In genomic region chr2:75112751-75113150, GRCm38 (mm10) we compare ENCODE assay signal across 18 mouse cellular contexts.
DNase-seq lines count a peak whose midpoint lies in the region; ATAC-seq and TF ChIP-seq lines count a peak whose summit lies in the region.
"Had no signal": no experiment of that assay in that cellular context is flagged by ENCODE, and none has a peak within 500 bp of the region (broad histone marks: within the 10 kb centered on the region; RNA-seq: fewer than 3 reads in every experiment).

No protein-coding gene starts in this region.

- no peak overlapping the region for H3K27ac ChIP-seq in heart, adult 2 months
- no peak overlapping the region for H3K27ac ChIP-seq in heart, embryonic 12.5 days (ENCODE audit: poor library complexity, severe bottlenecking)
- H3K27ac ChIP-seq in midbrain, embryonic 15.5 days: no peak overlapping the region
- H3K27ac ChIP-seq: embryonic facial prominence, embryonic 13.5 days; macrophage; midbrain, embryonic 12.5 days had no signal

- TF ChIP-seq EP300 in heart, adult 2 months (IDR thresholded peaks at IDR 0.05; ENCODE audit: insufficient read depth, low read depth, low read length): no peak

- H3K36me3 ChIP-seq in heart, adult 2 months (ENCODE audit: control insufficient read depth, insufficient read depth, low read length): no peaks in the 10 kb centered on the region
- H3K36me3 ChIP-seq in heart, embryonic 12.5 days: no peaks in the 10 kb centered on the region
- H3K36me3 ChIP-seq in midbrain, embryonic 15.5 days (replicated peaks): no peaks in the 10 kb centered on the region
- H3K36me3 ChIP-seq: embryonic facial prominence, embryonic 13.5 days; midbrain, embryonic 12.5 days had no signal

- no peaks in the 10 kb centered on the region for H3K4me1 ChIP-seq in heart, adult 2 months (ENCODE audit: control insufficient read depth, insufficient read depth, low read length)
- peaks cover 4% of the 10 kb centered on the region for H3K4me1 ChIP-seq in heart, embryonic 12.5 days (replicated peaks)
- peaks cover 3% of the 10 kb centered on the region; the same call in 1 of the 2 replicates for H3K4me1 ChIP-seq in midbrain, embryonic 15.5 days
- H3K4me1 ChIP-seq: midbrain, embryonic 12.5 days had no signal

- TF ChIP-seq CTCF in heart, adult 2 months (IDR thresholded peaks at IDR 0.05): no peak

- H3K27me3 ChIP-seq in heart, adult 2 months (ENCODE audit: control insufficient read depth, insufficient read depth, low read length): no peaks in the 10 kb centered on the region
- 0 out of 2 replicates have a peak, but pooled peaks cover 4% of the 10 kb centered on the region for H3K27me3 ChIP-seq in heart, embryonic 12.5 days (replicated peaks)
- no peaks in the 10 kb centered on the region for H3K27me3 ChIP-seq in midbrain, embryonic 15.5 days (replicated peaks)
- H3K27me3 ChIP-seq: embryonic facial prominence, embryonic 13.5 days; midbrain, embryonic 12.5 days had no signal

- H3K9ac ChIP-seq in heart, adult 2 months (ENCODE audit: low read depth, low read length): no peak overlapping the region
- H3K9ac ChIP-seq in heart, embryonic 12.5 days: no peak overlapping the region
- no peak overlapping the region for H3K9ac ChIP-seq in midbrain, embryonic 15.5 days
- H3K9ac ChIP-seq: embryonic facial prominence, embryonic 13.5 days; midbrain, embryonic 12.5 days had no signal

- no peak for ATAC-seq in heart, embryonic 12.5 days (ENCODE audit: insufficient number of reproducible peaks, low FRiP score)
- ATAC-seq in midbrain, embryonic 15.5 days (replicated peaks): no peak
- no peak for ATAC-seq in granulocyte monocyte progenitor cell, adult 5-6 weeks (replicated peaks; ENCODE audit: poor library complexity, severe bottlenecking)
- ATAC-seq: hindbrain, embryonic 16.5 days; intestine, postnatal 0 days had no signal

- H3K9me3 ChIP-seq in heart, embryonic 12.5 days (replicated peaks): no peaks in the 10 kb centered on the region
- no peaks in the 10 kb centered on the region for H3K9me3 ChIP-seq in midbrain, embryonic 15.5 days
- H3K9me3 ChIP-seq: embryonic facial prominence, embryonic 13.5 days; midbrain, embryonic 12.5 days had no signal

- DNase-seq in heart, adult 2 months: peak; percentile 21 to 29
- peak; percentile 14 for DNase-seq in urinary bladder, postnatal 14 days (ENCODE audit: low spot score)
- no peak for DNase-seq in urinary bladder, adult 18-20 months (ENCODE audit: low spot score in 2 of 2)
- DNase-seq in heart, adult 8-10 months (ENCODE audit: low spot score): peak; percentile 10
- no peak for DNase-seq in embryo, embryonic 10 days (ENCODE audit: low spot score)
- DNase-seq: adrenal gland, postnatal 36 days; cerebellum, adult 2 months; lung, adult 2 months; spleen, adult 18-20 months had no signal

- no peaks in the 10 kb centered on the region for H3K79me2 ChIP-seq in heart, adult 2 months (replicated peaks; ENCODE audit: control insufficient read depth, insufficient read depth, low read length)

- intact Hi-C loops in heart, adult 2 months (cut with DNase I): no loop called here

- no peak overlapping the region for H3K4me2 ChIP-seq in heart, embryonic 12.5 days
- no peak overlapping the region for H3K4me2 ChIP-seq in midbrain, embryonic 15.5 days
- H3K4me2 ChIP-seq: embryonic facial prominence, embryonic 13.5 days; liver, embryonic 11.5 days; midbrain, embryonic 12.5 days had no signal

- WGBS in heart, adult 2 months: 70% methylated on average over 9 of the region's 9 CpGs
- WGBS in heart, embryonic 12.5 days: 69% methylated on average over 9 of the region's 9 CpGs
- 90% methylated on average over 9 of the region's 9 CpGs for WGBS in midbrain, embryonic 15.5 days

- no peak for TF ChIP-seq POLR2A in heart, adult 2 months (IDR thresholded peaks at IDR 0.05; ENCODE audit: insufficient read depth, low read depth, low read length)

- no peak overlapping the region for H3K4me3 ChIP-seq in heart, adult 2 months
- H3K4me3 ChIP-seq in heart, embryonic 12.5 days: no peak overlapping the region
- no peak overlapping the region for H3K4me3 ChIP-seq in midbrain, embryonic 15.5 days
- H3K4me3 ChIP-seq: embryonic facial prominence, embryonic 13.5 days; midbrain, embryonic 12.5 days had no signal

Comparison
In these comparisons a context has a peak if more than half of its experiments do, and no peak if none do; other contexts are left out.
1. DNase-seq: peak in heart, adult 2 months (2 of 2), urinary bladder, postnatal 14 days (single experiment) and heart, adult 8-10 months (single experiment); none in urinary bladder, adult 18-20 months (0 of 2) and embryo, embryonic 10 days (single experiment).